Mouse (Mus musculus) embryonic facial prominence, embryonic 11.5 days (tissue): ENCODE results near the gene Anxa9. TPM values are rescaled to one million over a fixed set of nuclear protein-coding genes. Genes with fewer than 3 reads are reported as not detected.

Experiments
- ATAC-seq: fragments of 200-750 bp; cut with Nextera tagmentation; replicated peaks from 2 replicates; pipeline ENCODE4 v1.8.0; 2017; ENCODE audit warnings: low read depth; ENCODE audit not compliant: insufficient number of reproducible peaks, low FRiP score, low TSS enrichment
- DNase-seq: peaks from one replicate; pipeline ENCODE4 v3.0.0-alpha.2; 2015; ENCODE audit warnings: low spot score
- H3K27ac ChIP-seq: fragments of 300-500 bp; sonication (generic); replicated peaks from 2 replicates; pipeline ENCODE4 v1.5.1; 2014; ENCODE audit warnings: mild to moderate bottlenecking, low read depth, low read length, control low read depth
- H3K27me3 ChIP-seq: fragments of 300-500 bp; sonication (generic); 2 replicates; pipeline ENCODE4 v1.6.1; 2014; ENCODE audit warnings: mild to moderate bottlenecking, low read length, moderate library complexity, mixed read lengths; ENCODE audit not compliant: control insufficient read depth, insufficient read depth
- H3K36me3 ChIP-seq: fragments of 300-500 bp; sonication (generic); replicated peaks from 2 replicates; pipeline ENCODE4 v1.6.1; 2014; ENCODE audit warnings: low read depth, mild to moderate bottlenecking, low read length, moderate library complexity, mixed read lengths; ENCODE audit not compliant: control insufficient read depth, insufficient read depth
- H3K4me1 ChIP-seq: fragments of 300-500 bp; sonication (generic); 2 replicates; pipeline ENCODE4 v1.6.1; 2014; ENCODE audit warnings: low read length, mixed read lengths; ENCODE audit not compliant: control insufficient read depth, insufficient read depth
- H3K4me2 ChIP-seq: fragments of 300-500 bp; sonication (generic); 2 replicates; pipeline ENCODE4 v1.6.1; 2014; ENCODE audit warnings: low read depth, mild to moderate bottlenecking, control low read depth, low read length, moderate library complexity
- H3K4me3 ChIP-seq: fragments of 300-500 bp; sonication (generic); 2 replicates; pipeline ENCODE4 v1.5.1; 2014; ENCODE audit warnings: low read depth, low read length, control low read depth
- H3K9ac ChIP-seq: fragments of 300-500 bp; sonication (generic); replicated peaks from 2 replicates; pipeline ENCODE4 v1.6.1; 2014; ENCODE audit warnings: mild to moderate bottlenecking, control low read depth, low read length
- H3K9me3 ChIP-seq: fragments of 300-500 bp; sonication (generic); replicated peaks from 2 replicates; pipeline ENCODE4 v1.6.1; 2016; ENCODE audit warnings: mild to moderate bottlenecking, low read length, inconsistent platforms, mixed read lengths; ENCODE audit not compliant: control insufficient read depth
- WGBS: fragments of 180-500 bp; shearing (Covaris S2); extraction: QIAGEN DNeasy Blood & Tissue Kit; methylation state at CpG from one replicate; pipeline ENCODE4 v1.1.7; 2014; 5-methylcytosine and 5-hydroxymethylcytosine counted together
- polyA plus RNA-seq: library from polyadenylated mRNA; unstranded; fragments of >200 nt; fragmentation: Nextera tagmentation; extraction: Ambion mirVana; gene quantifications from 2 replicates; pipeline ENCODE4 v1.2.1, GENCODE M21; 2014

Anxa9 gene
- polyA plus RNA-seq, 1 experiment from 2014 or later = 1.5 TPM

GRCm38 (mm10) chr3:95281216-95282126 lies 25.5 kb downstream of the Anxa9 start, which contains the start of the genes Mindy1 and Prune1:
Gene Mindy1 (plus strand): TSS chr3:95281345.
Gene Prune1 (minus strand): TSS chr3:95282076.
- Histone ChIP-seq H3K4me3 (peak within 1 kb of the TSS; percentile 76), H3K9ac (peak within 1 kb of the TSS; percentile 87), H3K27ac (peak within 1 kb of the TSS; percentile 90), H3K36me3 (no peaks in the 10 kb centered on the region), H3K9me3 (no peaks in the 10 kb centered on the region), H3K27me3 (no peaks in the 10 kb centered on the region), H3K4me1 (peaks cover 2% of the 10 kb centered on the region), H3K4me2 (peak within 1 kb of the TSS; percentile 87)
- DNase-seq (peak; percentile 99), ATAC-seq (peak; percentile 88)
- WGBS = under 1% methylated on average over 51 of the region's 53 CpGs

GRCm38 (mm10) chr3:95280747-95281146 lies 26.2 kb downstream of the Anxa9 start:
- WGBS = 24% methylated on average over 8 of the region's 8 CpGs
- Histone ChIP-seq H3K4me2 (peak overlapping the region; percentile 62), H3K4me1 (peaks cover 2% of the 10 kb centered on the region), H3K9me3 (no peaks in the 10 kb centered on the region), H3K4me3 (peak overlapping the region; percentile 76), H3K27ac (no peak overlapping the region), H3K27me3 (no peaks in the 10 kb centered on the region), H3K9ac (peak overlapping the region; percentile 87), H3K36me3 (no peaks in the 10 kb centered on the region)
- DNase-seq (peak; percentile 23), ATAC-seq (no peak)

- WGBS = 94% methylated on average over 1 of the region's 1 CpGs
- H3K4me3 ChIP-seq = no peak overlapping the region
Measured at GRCm38 (mm10) chr3:95277149-95277551, 29.8 kb downstream of the Anxa9 start.

GRCm38 (mm10) chr3:95276428-95276934 lies 30.5 kb downstream of the Anxa9 start:
- WGBS = 74% methylated on average over 5 of the region's 5 CpGs

More at GRCm38 (mm10) chr3:95277149-95277551, 29.8 kb downstream of the Anxa9 start:
- H3K27me3 ChIP-seq = no peaks in the 10 kb centered on the region
- H3K27ac ChIP-seq = no peak overlapping the region
- H3K9ac ChIP-seq = no peak overlapping the region
- H3K36me3 ChIP-seq = no peaks in the 10 kb centered on the region
- H3K4me2 ChIP-seq = no peak overlapping the region
- DNase-seq = no peak
- H3K4me1 ChIP-seq = no peaks in the 10 kb centered on the region; the same call in 1 of the 2 replicates
- no peaks in the 10 kb centered on the region for H3K9me3 ChIP-seq
- ATAC-seq = no peak

GRCm38 (mm10) chr3:95275161-95275560 lies 31.8 kb downstream of the Anxa9 start:
- DNase-seq (no peak), ATAC-seq (no peak)
- Histone ChIP-seq H3K27me3 (no peaks in the 10 kb centered on the region), H3K4me1 (no peaks in the 10 kb centered on the region), H3K9me3 (no peaks in the 10 kb centered on the region), H3K4me3 (no peak overlapping the region), H3K9ac (no peak overlapping the region), H3K27ac (no peak overlapping the region), H3K4me2 (no peak overlapping the region), H3K36me3 (no peaks in the 10 kb centered on the region)
- 71% methylated on average over 6 of the region's 6 CpGs for WGBS

More at GRCm38 (mm10) chr3:95276428-95276934, 30.5 kb downstream of the Anxa9 start:
- Histone ChIP-seq H3K4me1 (no peaks in the 10 kb centered on the region; the same call in 1 of the 2 replicates), H3K4me3 (no peak overlapping the region), H3K9ac (no peak overlapping the region), H3K27ac (no peak overlapping the region), H3K4me2 (no peak overlapping the region), H3K36me3 (no peaks in the 10 kb centered on the region), H3K27me3 (no peaks in the 10 kb centered on the region), H3K9me3 (no peaks in the 10 kb centered on the region)
- DNase-seq (no peak), ATAC-seq (no peak)

- no peak for DNase-seq
- no peak for ATAC-seq
- H3K27ac ChIP-seq = no peak overlapping the region
- no peak overlapping the region for H3K4me3 ChIP-seq
- no peaks in the 10 kb centered on the region for H3K4me1 ChIP-seq
- no peaks in the 10 kb centered on the region for H3K27me3 ChIP-seq
- no peaks in the 10 kb centered on the region for H3K9me3 ChIP-seq
- H3K4me2 ChIP-seq = no peak overlapping the region
- H3K36me3 ChIP-seq = no peaks in the 10 kb centered on the region; the same call in 1 of the 2 replicates
- 91% methylated on average over 4 of the region's 4 CpGs for WGBS
- no peak overlapping the region for H3K9ac ChIP-seq
Measured at GRCm38 (mm10) chr3:95274453-95274852, 32.5 kb downstream of the Anxa9 start.

- no peaks in the 10 kb centered on the region for H3K9me3 ChIP-seq
- DNase-seq = no peak
- no peaks in the 10 kb centered on the region for H3K4me1 ChIP-seq
Measured at GRCm38 (mm10) chr3:95273471-95273870, 33.5 kb downstream of the Anxa9 start.

More at GRCm38 (mm10) chr3:95273471-95273870, 33.5 kb downstream of the Anxa9 start:
- Histone ChIP-seq H3K27ac (no peak overlapping the region), H3K36me3 (no peaks in the 10 kb centered on the region; the same call in 1 of the 2 replicates), H3K9ac (no peak overlapping the region), H3K4me2 (no peak overlapping the region), H3K27me3 (no peaks in the 10 kb centered on the region), H3K4me3 (no peak overlapping the region)
- WGBS = 89% methylated on average over 5 of the region's 5 CpGs
- ATAC-seq = no peak
